Mouse (Mus musculus) common myeloid progenitor, adult 5-6 weeks (primary cell): Measurements from ENCODE around the gene Adamts6. TPM values are rescaled to one million over a fixed set of nuclear protein-coding genes. Genes with fewer than 3 reads are reported as not detected.

Experiments
- total RNA-seq: library from RNA; stranded (forward); fragments of 200-1000, 187-1606 nt; gene quantifications from 2 replicates; pipeline ENCODE4 v1.2.3, GENCODE M21; 2017

The Adamts6 gene
- total RNA-seq, 1 experiment from 2014 or later, result 3.0 TPM

Other genes with a start within 250 kb of the Adamts6 start
- 44.7 and 55.6 TPM in 2 replicates for gene Nln, start 178.2 kb upstream of the Adamts6 start, total RNA-seq
- 0.32 TPM in 1 of 2 replicates, not detected in the other for gene Sgtb, start 178.1 kb upstream of the Adamts6 start, total RNA-seq
- 61.8 and 62.7 TPM in 2 replicates for gene Trappc13, start 109.4 kb upstream of the Adamts6 start, total RNA-seq
- 25.1 and 25.3 TPM in 2 replicates for gene Trim23, start 109.0 kb upstream of the Adamts6 start, total RNA-seq
- 87.1 and 134 TPM in 2 replicates for gene Cenpk, start 59.2 kb upstream of the Adamts6 start, total RNA-seq
- gene Ppwd1, start 59.0 kb upstream of the Adamts6 start, total RNA-seq, result 34.3 and 40.9 TPM in 2 replicates